Mouse (Mus musculus) MEL (cell line): ENCODE data around the gene Mmel1. TPM values are rescaled to one million over a fixed set of nuclear protein-coding genes. Genes with fewer than 3 reads are reported as not detected.

Experiments
- DNase-seq: peaks from one replicate; pipeline ENCODE4 v3.0.0; 2011; ENCODE audit warnings: low read depth, low spot score
- H3K27ac ChIP-seq: 2 replicates; pipeline ENCODE4 v1.5.1; 2012; ENCODE audit warnings: low read depth, mild to moderate bottlenecking, control low read depth, low read length, moderate library complexity; ENCODE audit not compliant: control insufficient read depth
- H3K27me3 ChIP-seq, 2 experiments: fragments of 150-350 bp in 1 of 2; sonication (generic) in 1 of 2; 2 replicates each; pipeline ENCODE4 v1.6.1; 2012; ENCODE audit warnings: low read length in 2 of 2, mild to moderate bottlenecking in 2 of 2, improper control_type of control experiment in 1 of 2, moderate library complexity in 1 of 2; ENCODE audit not compliant: insufficient read depth in 2 of 2, control insufficient read depth in 1 of 2
- H3K36me3 ChIP-seq, 2 experiments: 2 replicates each; pipeline ENCODE4 v1.6.1; 2012 to 2014; ENCODE audit warnings: low read length in 2 of 2, improper control_type of control experiment in 1 of 2, inconsistent platforms in 1 of 2, mild to moderate bottlenecking in 1 of 2; ENCODE audit not compliant: insufficient read depth in 2 of 2, control insufficient read depth in 1 of 2
- H3K4me1 ChIP-seq, 2 experiments: fragments of 150-350 bp in 1 of 2; sonication (generic) in 1 of 2; 2 replicates each; pipeline ENCODE4 v1.6.1; 2012; ENCODE audit warnings: low read length in 2 of 2, improper control_type of control experiment in 1 of 2, mild to moderate bottlenecking in 1 of 2; ENCODE audit not compliant: insufficient read depth in 2 of 2, control insufficient read depth in 1 of 2
- H3K4me3 ChIP-seq, 2 experiments: fragments of 150-350 bp in 1 of 2; sonication (generic) in 1 of 2; 2 replicates each; pipeline ENCODE4 v1.5.1; 2012; ENCODE audit warnings: low read depth in 2 of 2, low read length in 2 of 2, mild to moderate bottlenecking in 2 of 2, moderate library complexity in 2 of 2, control low read depth in 1 of 2, improper control_type of control experiment in 1 of 2; ENCODE audit not compliant: control insufficient read depth in 1 of 2, insufficient read depth in 1 of 2
- H3K79me2 ChIP-seq: 2 replicates; pipeline ENCODE4 v1.6.1; 2012; ENCODE audit warnings: mild to moderate bottlenecking, low read length, moderate library complexity; ENCODE audit not compliant: control insufficient read depth, poor library complexity, insufficient read depth
- H3K9ac ChIP-seq: 2 replicates; pipeline ENCODE4 v1.6.1; 2012; ENCODE audit warnings: low read depth, mild to moderate bottlenecking, control low read depth, low read length, moderate library complexity; ENCODE audit not compliant: control insufficient read depth, poor library complexity, severe bottlenecking
- H3K9me3 ChIP-seq: fragments of 150-350 bp; sonication (generic); replicated peaks from 2 replicates; pipeline ENCODE4 v1.6.1; 2012; ENCODE audit warnings: mild to moderate bottlenecking, low read length, improper control_type of control experiment, moderate library complexity; ENCODE audit not compliant: insufficient read depth
- BHLHE40 ChIP-seq: IDR thresholded peaks from 2 replicates; pipeline ENCODE4 v1.6.1; 2012; ENCODE audit warnings: low read depth, mild to moderate bottlenecking, inconsistent platforms, low read length, improper control_type of control experiment, borderline replicate concordance
- CHD2 ChIP-seq: IDR thresholded peaks from 2 replicates; pipeline ENCODE4 v1.6.1; 2011; ENCODE audit warnings: low read length, improper control_type of control experiment
- CTCF ChIP-seq, 3 experiments: IDR thresholded peaks in 2 of 3; conservative IDR thresholded peaks in 1 of 3; 2 replicates each; pipeline ENCODE4 v1.5.1; 2011 to 2012; ENCODE audit warnings: low read length in 3 of 3, low read depth in 2 of 3, mild to moderate bottlenecking in 2 of 3, improper control_type of control experiment in 1 of 3, inconsistent platforms in 1 of 3, mixed read lengths in 1 of 3, moderate library complexity in 1 of 3; ENCODE audit not compliant: control insufficient read depth in 1 of 3, insufficient read depth in 1 of 3, poor library complexity in 1 of 3, severe bottlenecking in 1 of 3
- E2F4 ChIP-seq: IDR thresholded peaks from 2 replicates; pipeline ENCODE4 v1.6.1; 2011; ENCODE audit warnings: low read depth, low read length, improper control_type of control experiment, borderline replicate concordance
- EP300 ChIP-seq, 2 experiments: IDR thresholded peaks; 2 replicates each; pipeline ENCODE4 v1.6.1; 2011; ENCODE audit warnings: improper control_type of control experiment in 2 of 2, low read length in 2 of 2, low read depth in 1 of 2, mild to moderate bottlenecking in 1 of 2
- GATA1 ChIP-seq: IDR thresholded peaks from 2 replicates; pipeline ENCODE4 v1.6.1; 2011; ENCODE audit warnings: low read depth, low read length, improper control_type of control experiment
- JUND ChIP-seq: IDR thresholded peaks from 2 replicates; pipeline ENCODE4 v1.6.1; 2011; ENCODE audit warnings: low read depth, mild to moderate bottlenecking, improper control_type of control experiment, low read length
- KAT2A ChIP-seq: conservative IDR thresholded peaks from 2 replicates; pipeline ENCODE4 v1.6.1; 2012; ENCODE audit warnings: low read depth, low read length, improper control_type of control experiment, inconsistent platforms
- MAFK ChIP-seq: IDR thresholded peaks from 2 replicates; pipeline ENCODE4 v1.6.1; 2011; ENCODE audit warnings: low read depth, mild to moderate bottlenecking, low read length, improper control_type of control experiment, borderline replicate concordance
- MAX ChIP-seq: IDR thresholded peaks from 2 replicates; pipeline ENCODE4 v1.6.1; 2011; ENCODE audit warnings: low read length, improper control_type of control experiment
- MYB ChIP-seq: IDR thresholded peaks from 2 replicates; pipeline ENCODE4 v1.6.1; 2011; ENCODE audit warnings: mild to moderate bottlenecking, low read depth, low read length, improper control_type of control experiment
- MYC ChIP-seq: IDR thresholded peaks from 2 replicates; pipeline ENCODE4 v1.6.1; 2011; ENCODE audit warnings: low read depth, mild to moderate bottlenecking, low read length, improper control_type of control experiment, moderate library complexity
- NRF1 ChIP-seq: IDR thresholded peaks from 2 replicates; pipeline ENCODE4 v1.6.1; 2014; ENCODE audit warnings: low read depth, mild to moderate bottlenecking, inconsistent platforms, low read length, improper control_type of control experiment, moderate library complexity; ENCODE audit not compliant: poor library complexity, insufficient read depth, severe bottlenecking
- POLR2A ChIP-seq, 2 experiments: IDR thresholded peaks; 2 replicates each; pipeline ENCODE4 v1.6.1; 2011 to 2012; ENCODE audit warnings: low read length in 2 of 2, mild to moderate bottlenecking in 2 of 2, control low read depth in 1 of 2, improper control_type of control experiment in 1 of 2, low read depth in 1 of 2, moderate library complexity in 1 of 2; ENCODE audit not compliant: control insufficient read depth in 1 of 2, insufficient read depth in 1 of 2, poor library complexity in 1 of 2
- POLR2AphosphoS2 ChIP-seq: IDR thresholded peaks from 2 replicates; pipeline ENCODE4 v1.6.1; 2011; ENCODE audit warnings: low read length, improper control_type of control experiment
- POLR2AphosphoS5 ChIP-seq: IDR thresholded peaks from 2 replicates; pipeline ENCODE4 v1.6.1; 2012; ENCODE audit warnings: low read depth, borderline replicate concordance, mild to moderate bottlenecking, inconsistent platforms, low read length, moderate library complexity, mixed read lengths
- RAD21 ChIP-seq: IDR thresholded peaks from 2 replicates; pipeline ENCODE4 v1.6.1; 2011; ENCODE audit warnings: mild to moderate bottlenecking, low read depth, low read length, improper control_type of control experiment
- SIN3A ChIP-seq: IDR thresholded peaks from 2 replicates; pipeline ENCODE4 v1.6.1; 2012; ENCODE audit warnings: low read length, improper control_type of control experiment, inconsistent platforms
- TAL1 ChIP-seq: IDR thresholded peaks from 2 replicates; pipeline ENCODE4 v1.6.1; 2012; ENCODE audit warnings: mild to moderate bottlenecking, inconsistent platforms, low read length, moderate library complexity, mixed read lengths
- TCF12 ChIP-seq: IDR thresholded peaks from 2 replicates; pipeline ENCODE4 v1.6.1; 2014; ENCODE audit warnings: low read depth, mild to moderate bottlenecking, inconsistent platforms, low read length, improper control_type of control experiment, moderate library complexity
- USF2 ChIP-seq, 2 experiments: IDR thresholded peaks; 2 replicates each; pipeline ENCODE4 v1.6.1; 2011 to 2012; ENCODE audit warnings: improper control_type of control experiment in 2 of 2, low read length in 2 of 2, borderline replicate concordance in 1 of 2, inconsistent platforms in 1 of 2, low read depth in 1 of 2, mild to moderate bottlenecking in 1 of 2; ENCODE audit not compliant: insufficient read depth in 1 of 2
- ZC3H11A ChIP-seq: IDR thresholded peaks from 2 replicates; pipeline ENCODE4 v1.6.1; 2012; ENCODE audit warnings: low read depth, mild to moderate bottlenecking, inconsistent platforms, low read length, improper control_type of control experiment
- ZNF384 ChIP-seq: IDR thresholded peaks from 2 replicates; pipeline ENCODE4 v1.6.1; 2012; ENCODE audit warnings: low read depth, mild to moderate bottlenecking, inconsistent platforms, low read length, improper control_type of control experiment
- polyA plus RNA-seq, 2 experiments: library from polyadenylated mRNA; stranded (reverse) in 1 of 2; unstranded in 1 of 2; fragments of >175 nt in 1 of 2; fragments of >200 nt in 1 of 2; gene quantifications; 2 replicates each; pipeline versions ENCODE4 v1.2.1 to v1.2.4; 2012; ENCODE audit warnings: low replicate concordance in 2 of 2, low read depth in 1 of 2; ENCODE audit not compliant: insufficient read length in 2 of 2, insufficient read depth in 1 of 2, missing spikeins in 1 of 2
- total RNA-seq: library from RNA; depleted of rRNA; stranded (reverse); fragments of 300-350 nt; gene quantifications from 2 replicates; pipeline ENCODE4 v1.2.3, GENCODE M21; 2012

The Mmel1 gene
- total and polyA plus RNA-seq, 3 experiments, result 0.07 to 0.08 TPM; not detected in 1

- Histone ChIP-seq H3K4me1 (peaks cover 16 to 31% of the 10 kb centered on the region in 2 experiments), H3K9ac (no peak overlapping the region)
Measured at GRCm38 (mm10) chr4:154908490-154908889, 39.1 kb downstream of the Mmel1 start.

GRCm38 (mm10) chr4:154910606-154911522 is 41.5 kb downstream of the Mmel1 start:
- no peak for TF ChIP-seq POLR2AphosphoS2
- TF ChIP-seq ZNF384, result peak; percentile 51
- no peak for TF ChIP-seq MYC
- Histone ChIP-seq H3K27ac (peak overlapping the region; percentile 75), H3K79me2 (no peaks in the 10 kb centered on the region), H3K4me3 (peak overlapping the region in 1 of 2 experiments; percentile 15; a peak in 1 of 4 replicates), H3K9ac (peak overlapping the region; percentile 53), H3K27me3 (no peaks in the 10 kb centered on the region), H3K36me3 (peaks cover 0 to 13% of the 10 kb centered on the region in 2 experiments; a peak in 2 of 4 replicates), H3K9me3 (no peaks in the 10 kb centered on the region), H3K4me1 (peaks cover 11 to 26% of the 10 kb centered on the region in 2 experiments)
- DNase-seq, result peak; percentile 50

More at GRCm38 (mm10) chr4:154908490-154908889, 39.1 kb downstream of the Mmel1 start:
- no peaks in the 10 kb centered on the region for H3K27me3 ChIP-seq
- TF ChIP-seq POLR2AphosphoS5 (no peak), CTCF (IDR thresholded peaks at IDR 0.05 in 2 of 3, conservative IDR thresholded peaks at IDR 0.05 in 1 of 3; ENCODE audit: control insufficient read depth in 1 of 3, insufficient read depth in 1 of 3, low read depth in 2 of 3, low read length in 3 of 3, poor library complexity in 1 of 3, severe bottlenecking in 1 of 3) (no peak), MYB (no peak), CHD2 (no peak), POLR2A (IDR thresholded peaks at IDR 0.05; ENCODE audit: control insufficient read depth in 1 of 2, insufficient read depth in 1 of 2, low read depth in 1 of 2, low read length in 2 of 2, poor library complexity in 1 of 2) (no peak), RAD21 (no peak)
- peaks cover 0 to 19% of the 10 kb centered on the region in 2 experiments; a peak in 2 of 4 replicates for H3K36me3 ChIP-seq
- H3K9me3 ChIP-seq, result no peaks in the 10 kb centered on the region
- H3K79me2 ChIP-seq, result 0 out of 2 replicates have a peak, but pooled peaks cover 1% of the 10 kb centered on the region
- DNase-seq, result no peak
- no peak overlapping the region for H3K4me3 ChIP-seq
- no peak overlapping the region for H3K27ac ChIP-seq

GRCm38 (mm10) chr4:154911644-154912043 is 42.3 kb downstream of the Mmel1 start:
- H3K79me2 ChIP-seq, result no peaks in the 10 kb centered on the region
- peak overlapping the region; percentile 53 for H3K9ac ChIP-seq
- H3K36me3 ChIP-seq, result peaks cover 0 to 13% of the 10 kb centered on the region in 2 experiments; a peak in 2 of 4 replicates
- peak; percentile 55 for DNase-seq
- peaks cover 11 to 26% of the 10 kb centered on the region in 2 experiments for H3K4me1 ChIP-seq
- H3K27ac ChIP-seq, result peak overlapping the region; percentile 75
- no peaks in the 10 kb centered on the region for H3K27me3 ChIP-seq
- peak overlapping the region in 1 of 2 experiments; percentile 15; a peak in 1 of 4 replicates for H3K4me3 ChIP-seq
- no peaks in the 10 kb centered on the region for H3K9me3 ChIP-seq
- TF ChIP-seq MAX (no peak), MAFK (no peak), TCF12 (peak; percentile 53; the same call in 1 of the 2 replicates), USF2 (IDR thresholded peaks at IDR 0.05; ENCODE audit: borderline replicate concordance in 1 of 2, insufficient read depth in 1 of 2, low read depth in 1 of 2, low read length in 2 of 2) (no peak), GATA1 (0 out of 2 replicates have a peak, but pooled peaks have one; percentile 34), ZC3H11A (no peak), SIN3A (no peak; the same call in 1 of the 2 replicates), NRF1 (no peak), BHLHE40 (no peak), KAT2A (no peak), E2F4 (no peak), TAL1 (peak; percentile 25; the same call in 1 of the 2 replicates), JUND (no peak), EP300 (IDR thresholded peaks at IDR 0.05; ENCODE audit: low read depth in 1 of 2, low read length in 2 of 2) (peak in 1 of 2 experiments; percentile 51; a peak in 2 of 4 replicates), CTCF (IDR thresholded peaks at IDR 0.05 in 2 of 3, conservative IDR thresholded peaks at IDR 0.05 in 1 of 3; ENCODE audit: control insufficient read depth in 1 of 3, insufficient read depth in 1 of 3, low read depth in 2 of 3, low read length in 3 of 3, poor library complexity in 1 of 3, severe bottlenecking in 1 of 3) (no peak)
